Mouse (Mus musculus): ENCODE results near the gene Exph5.

Exph5 gene

DNA sequence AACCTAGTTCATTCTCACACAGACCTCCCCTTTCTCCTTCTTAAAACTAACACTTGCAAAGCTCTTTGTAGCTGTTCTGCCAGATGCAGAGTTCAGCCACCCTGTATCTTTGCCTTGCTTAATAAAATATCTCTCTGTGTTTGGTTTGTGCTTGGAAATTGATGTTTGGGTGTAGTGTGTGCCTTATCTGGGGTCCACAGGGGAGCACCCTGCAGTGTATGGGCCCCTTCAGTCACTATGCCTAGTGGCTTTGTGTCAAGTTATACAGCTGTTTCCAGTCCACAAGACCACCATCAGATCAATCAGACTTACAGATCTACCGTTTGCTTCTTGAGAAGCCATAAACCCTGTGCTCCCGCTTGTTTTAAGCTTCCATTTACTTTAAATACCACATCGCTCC lies 108.0 kb downstream of the Exph5 start:
- no peak for DNase-seq

DNA sequence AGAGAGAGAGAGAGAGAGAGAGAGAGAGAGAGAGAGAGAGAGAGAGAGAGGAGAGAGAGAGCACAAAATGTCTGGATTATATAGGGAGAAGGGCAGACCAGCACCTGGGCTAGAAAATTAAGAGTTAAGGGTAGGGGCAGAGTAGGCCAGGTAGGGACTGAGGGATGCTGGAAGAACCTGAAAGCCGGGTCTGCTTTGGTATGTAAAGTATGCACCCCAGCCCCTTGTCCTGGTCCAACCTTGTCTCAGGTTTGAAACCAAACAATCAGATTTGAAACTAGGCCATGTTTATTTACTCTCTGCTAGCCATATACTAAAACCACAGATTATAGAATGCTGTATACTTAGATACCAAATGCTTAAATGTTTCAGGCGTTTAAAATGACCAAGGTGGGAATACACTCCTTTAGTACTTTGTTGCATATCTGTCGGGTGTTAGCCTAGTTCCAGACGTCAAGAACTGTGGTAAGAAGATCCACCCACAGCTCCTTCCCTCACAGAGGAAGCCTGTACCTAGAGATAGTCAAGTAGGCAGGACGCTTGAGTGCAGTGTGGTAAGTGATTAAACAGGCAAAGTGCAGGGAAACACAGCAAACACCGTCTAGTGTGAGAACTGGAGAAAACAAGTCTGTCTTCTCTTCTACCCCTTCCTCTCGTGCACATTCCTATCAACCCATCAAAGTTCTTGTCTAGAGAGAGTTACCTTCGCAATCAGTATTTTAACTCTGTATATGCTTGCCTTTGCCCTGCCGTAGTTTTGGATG lies 120.8 kb downstream of the Exph5 start:
- DNase-seq, result no peak

GRCm38 (mm10) chr9:53426726-53427125 lies 125.3 kb downstream of the Exph5 start:
- no peak for DNase-seq
